Mouse (Mus musculus) neutrophil, adult 59 days (primary cell): Measurements from ENCODE around the gene Cdc42bpb. TPM values are rescaled to one million over a fixed set of nuclear protein-coding genes. Genes with fewer than 3 reads are reported as not detected.

Experiments used
- total RNA-seq, 2 experiments: library from RNA; stranded (reverse); gene quantifications; 1 replicate in 1 of 2; 2 replicates in 1 of 2; pipeline ENCODE4 v1.2.4; 2023

The Cdc42bpb gene
- 10 to 100 TPM; 11.5 to 18.4 TPM for total RNA-seq

GRCm38 (mm10) chr12:111377376-111377973, at the start of gene Cdc42bpb:
Cdc42bpb (minus strand) TSS chr12:111377718.

GRCm38 (mm10) chr12:111416921-111417779, 39.6 kb upstream of the Cdc42bpb start, which contains the start of gene Exoc3l4:
Exoc3l4 (plus strand) TSS chr12:111417017.

DNA sequence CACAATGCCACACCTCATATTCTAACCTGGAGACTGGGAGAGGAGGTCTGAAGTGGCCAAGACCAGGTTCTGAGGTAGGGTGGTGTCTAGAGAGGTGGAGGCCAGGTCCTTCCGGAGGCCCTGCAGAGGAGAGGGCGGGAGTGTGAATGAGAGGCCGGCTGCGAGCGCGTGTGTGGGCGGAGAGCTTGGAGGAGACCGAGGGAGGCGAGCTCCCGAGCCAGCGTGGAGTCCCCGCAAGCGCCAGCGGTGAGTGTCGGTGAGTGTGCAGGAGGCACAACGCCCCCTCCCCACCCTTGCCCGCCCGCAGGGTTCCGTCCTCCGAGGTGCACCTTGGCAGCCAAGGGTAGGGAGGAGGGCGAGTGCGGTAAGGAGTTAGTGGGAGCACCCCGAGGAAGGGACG, 29.1 kb upstream of the Cdc42bpb start, which contains the start of gene Lbhd2:
TSS of gene Lbhd2 (plus strand) at position 188 of the 400 bp plus-strand sequence.

GRCm38 (mm10) chr12:111270629-111271277, 106.8 kb downstream of the Cdc42bpb start, which contains the start of gene Amn:
Amn (plus strand) TSS chr12:111271095.

Other genes with a start within 250 kb of the Cdc42bpb start
- gene Traf3, start 211.3 kb downstream of the Cdc42bpb start, total RNA-seq, result 10 to 100 TPM; 40.8 to 45.8 TPM
- gene 4930595D18Rik, start 193.2 kb downstream of the Cdc42bpb start, total RNA-seq, result not detected
- under 1 TPM; 0.27 to 0.66 TPM for gene Amn, start 106.6 kb downstream of the Cdc42bpb start, total RNA-seq
- not detected for gene Lbhd2, start 29.1 kb upstream of the Cdc42bpb start, total RNA-seq
- gene Exoc3l4, start 39.3 kb upstream of the Cdc42bpb start, total RNA-seq, result under 1 TPM; 0.38 to 0.77 TPM
- gene Tnfaip2, start 64.8 kb upstream of the Cdc42bpb start, total RNA-seq, result 100 to 1,000 TPM; 216 to 263 TPM
- under 1 TPM in 1 of 2 experiments, not detected in 1; 0.31 TPM for gene Gm266, start 108.1 kb upstream of the Cdc42bpb start, total RNA-seq
- gene Eif5, start 160.3 kb upstream of the Cdc42bpb start, total RNA-seq, result 100 to 1,000 TPM; 661 TPM
- gene Mark3, start 196.8 kb upstream of the Cdc42bpb start, total RNA-seq, result 10 to 100 TPM; 55.4 to 63.9 TPM